Mouse (Mus musculus) kidney, adult 11 months (tissue): ENCODE measurements at regions not wholly inside any gene's neighbourhood (a gene's known extent, or its start where the extent isn't known, plus 50 kb on each side); places are given as distances from the start of the nearest gene placed in this dataset.

Experiments
- DNase-seq: peaks from one replicate; pipeline ENCODE4 v3.0.0; 2022

DNA sequence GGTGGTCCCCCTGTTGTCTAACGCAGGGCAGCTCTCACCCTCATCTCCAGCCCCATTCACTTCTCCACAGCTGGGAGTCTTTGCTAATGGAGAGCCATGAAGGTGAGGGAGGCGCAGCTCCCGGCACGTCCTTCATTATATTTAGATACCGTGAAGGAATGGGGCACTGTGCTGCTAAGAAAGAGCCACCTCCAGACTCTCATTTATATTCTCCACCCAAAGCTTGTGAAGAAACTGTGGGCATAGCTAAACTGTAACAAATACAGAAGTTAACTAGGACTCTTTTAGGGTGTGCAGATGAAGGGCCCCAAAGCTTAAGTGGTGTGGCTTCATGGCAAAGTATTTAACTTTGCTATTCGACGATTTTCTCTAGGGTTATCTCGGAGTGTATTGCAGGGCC lies 136.4 kb downstream of the Ddx11 start:
- DNase-seq: no peak

DNA sequence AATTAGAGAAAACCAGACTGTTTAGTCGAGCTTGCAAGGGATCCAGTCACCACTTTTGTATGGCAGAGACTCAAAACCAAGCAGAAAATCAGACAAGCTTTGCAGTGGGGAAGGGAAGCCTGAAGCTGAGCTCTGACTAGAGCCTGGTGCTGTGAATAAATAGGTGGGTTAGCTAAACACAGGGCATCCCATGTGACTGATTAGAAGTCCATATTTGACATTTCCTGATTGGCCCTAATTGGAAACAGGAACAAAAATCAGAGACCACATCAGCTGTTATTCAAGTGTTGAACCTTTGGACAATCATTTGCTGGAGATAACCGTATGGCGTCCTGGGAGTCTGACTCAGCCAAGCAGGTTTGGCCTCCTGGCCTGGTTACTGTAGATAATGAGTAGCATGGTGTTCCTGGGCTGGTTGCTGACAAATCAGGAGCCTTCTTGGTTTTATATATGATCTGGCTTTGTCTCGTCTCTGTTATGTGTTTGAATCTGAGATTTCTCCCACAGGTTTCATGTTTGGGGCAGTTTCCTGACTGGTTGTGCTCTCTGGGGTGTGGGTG lies 139.4 kb downstream of the Ddx11 start:
- DNase-seq: no peak

DNA sequence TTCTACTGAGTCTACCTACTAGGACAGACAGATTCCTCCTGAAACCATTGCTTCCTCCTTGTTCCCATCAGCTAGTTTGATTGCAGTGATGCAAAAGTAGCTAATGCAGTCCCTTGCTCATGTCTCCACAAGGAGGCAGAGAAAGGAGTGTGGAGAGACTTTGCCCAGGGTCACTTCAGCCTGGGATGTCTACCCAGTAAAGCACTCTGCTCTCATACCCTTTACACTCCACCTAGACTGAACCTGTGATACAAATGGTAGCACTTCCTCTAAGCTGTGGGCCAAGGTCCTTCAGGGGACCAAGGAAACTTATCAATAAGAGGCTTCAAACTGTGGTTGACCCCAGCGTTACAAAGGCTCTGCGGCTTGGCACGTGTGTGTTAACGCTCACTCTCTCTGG lies 140.1 kb downstream of the Ddx11 start:
- no peak for DNase-seq

DNA sequence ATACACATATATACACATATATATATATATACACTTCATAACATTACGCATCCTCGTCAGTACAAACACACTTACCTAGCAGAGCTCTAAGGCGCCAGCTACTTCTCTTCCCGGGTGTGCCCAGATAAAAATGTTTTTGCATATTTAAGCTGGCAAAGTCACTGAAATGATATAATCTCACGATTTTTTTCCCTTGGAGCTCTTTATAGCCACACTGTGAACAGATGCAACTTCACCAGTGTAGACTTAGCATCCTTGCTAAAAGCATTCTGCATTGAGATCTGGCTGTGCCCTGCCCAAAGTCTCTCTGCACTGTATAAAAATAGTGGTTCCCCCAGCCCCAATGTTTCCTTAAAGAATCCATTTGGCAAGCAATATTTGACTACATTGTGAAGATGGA lies 143.5 kb downstream of the Ddx11 start:
- no peak for DNase-seq

DNA sequence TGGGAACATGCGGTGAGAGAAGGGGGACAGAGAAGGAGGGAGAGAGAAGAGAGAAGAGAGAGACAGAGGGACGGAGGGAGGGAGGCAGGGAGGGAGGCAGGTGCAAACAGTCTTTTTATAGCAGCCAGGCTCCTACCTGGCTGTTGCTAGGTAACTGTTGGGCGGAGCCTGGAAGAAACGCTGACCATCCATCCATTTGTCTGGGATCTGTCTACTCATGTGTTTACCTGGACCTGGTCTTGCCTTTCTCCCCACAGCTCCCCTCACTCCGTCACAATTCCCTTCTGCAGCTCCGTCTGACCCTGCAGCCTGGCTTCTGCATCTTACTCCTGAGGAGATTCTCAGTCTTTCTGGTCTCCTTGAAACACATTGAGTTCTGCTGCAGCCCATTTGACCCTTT lies 144.5 kb downstream of the Ddx11 start:
- DNase-seq: no peak

- DNase-seq: no peak
Measured at GRCm38 (mm10) chr17:66269567-66269966, 146.2 kb downstream of the Ddx11 start.

DNA sequence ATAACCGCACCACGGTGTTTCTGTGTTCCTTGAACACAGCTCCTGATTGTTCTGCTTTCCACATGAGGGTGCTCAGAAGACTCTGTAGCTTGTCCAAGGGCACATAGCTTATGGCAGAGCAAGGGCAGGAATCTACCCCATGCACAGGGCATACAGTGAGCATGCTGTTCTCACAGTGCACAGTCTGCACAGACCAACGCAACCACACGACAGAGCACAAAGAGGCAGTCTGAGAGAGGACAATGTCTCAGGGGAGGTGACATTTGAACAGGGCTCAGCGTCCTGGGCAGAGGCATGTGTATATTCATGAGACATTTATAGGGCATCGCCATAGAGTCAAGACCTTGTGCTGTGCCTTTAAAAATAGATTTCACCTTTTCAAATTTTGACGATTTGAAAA lies 148.6 kb downstream of the Ddx11 start:
- no peak for DNase-seq

- peak; percentile 2 for DNase-seq
Measured at GRCm38 (mm10) chr17:66276778-66277177, 153.5 kb downstream of the Ddx11 start.

GRCm38 (mm10) chr17:66278037-66278436 lies 154.7 kb downstream of the Ddx11 start:
- DNase-seq: no peak

- DNase-seq: no peak
Measured at GRCm38 (mm10) chr17:66285295-66285694, 162.0 kb downstream of the Ddx11 start.
